Mouse (Mus musculus) urinary bladder, adult 2 months (tissue): ENCODE measurements at regions not wholly inside any gene's neighbourhood (a gene's known extent, or its start where the extent isn't known, plus 50 kb on each side); places are given as distances from the start of the nearest gene placed in this dataset.

ENCODE experiments used
- DNase-seq: peaks from one replicate; pipeline ENCODE4 v3.0.0; 2022; ENCODE audit warnings: low spot score

DNA sequence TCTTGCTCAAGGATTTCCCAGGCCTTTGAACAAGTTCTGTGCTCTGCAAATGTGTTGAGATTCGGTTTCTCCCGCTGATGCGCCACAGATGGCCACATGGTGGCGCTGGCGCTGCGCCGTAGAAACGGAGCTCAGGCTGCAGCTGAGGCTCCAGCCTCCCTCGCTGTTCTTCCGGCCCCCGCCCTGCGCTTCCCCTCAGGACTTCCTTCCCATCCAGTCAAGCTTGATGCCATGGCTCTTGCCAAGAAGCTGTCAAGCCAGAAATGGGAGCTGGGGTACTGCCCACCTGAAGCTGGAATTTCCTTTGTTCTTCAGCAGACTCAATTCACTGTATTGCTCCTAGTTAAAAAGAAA, 263.9 kb downstream of the Mpdz start:
- peak; percentile 75 for DNase-seq

DNA sequence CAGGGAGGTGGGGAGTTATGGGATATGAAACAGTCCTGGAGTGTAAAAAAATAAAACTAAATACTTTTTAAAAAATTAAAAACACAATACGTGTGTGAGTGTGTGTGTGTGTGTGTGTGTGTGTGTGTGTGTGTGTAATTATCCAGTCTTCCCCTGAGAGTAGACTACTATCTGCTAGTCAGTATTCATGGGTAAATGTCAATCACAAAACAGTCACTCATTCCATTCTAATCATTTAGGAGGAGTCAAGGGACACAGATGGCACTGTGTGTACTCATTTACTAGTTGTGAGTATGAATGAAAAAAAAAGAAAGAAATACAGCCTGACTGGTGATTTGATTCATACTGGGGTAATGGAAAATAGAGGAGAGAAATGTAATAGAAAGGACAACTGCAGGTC, 226.5 kb downstream of the Mpdz start:
- DNase-seq: no peak

DNA sequence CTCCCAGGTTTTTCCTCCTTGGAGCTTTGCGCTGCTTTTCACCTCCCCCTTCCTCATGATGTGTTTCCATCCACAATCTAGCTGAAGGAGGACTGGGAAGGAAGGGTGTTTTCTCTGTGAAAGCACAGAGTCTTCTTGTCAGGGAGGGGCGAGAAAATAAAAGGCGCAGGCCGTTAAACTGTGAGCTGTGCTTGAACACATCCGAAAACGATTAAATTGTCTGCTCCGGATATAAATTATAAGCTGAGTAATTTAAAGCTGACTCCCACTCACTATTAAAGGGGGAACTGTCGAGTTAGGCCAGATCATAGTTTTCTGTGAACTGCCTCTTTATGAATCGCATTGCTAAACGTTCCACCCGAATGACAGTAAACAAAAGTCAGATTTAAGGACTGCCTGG, 224.6 kb downstream of the Mpdz start:
- DNase-seq: no peak

DNA sequence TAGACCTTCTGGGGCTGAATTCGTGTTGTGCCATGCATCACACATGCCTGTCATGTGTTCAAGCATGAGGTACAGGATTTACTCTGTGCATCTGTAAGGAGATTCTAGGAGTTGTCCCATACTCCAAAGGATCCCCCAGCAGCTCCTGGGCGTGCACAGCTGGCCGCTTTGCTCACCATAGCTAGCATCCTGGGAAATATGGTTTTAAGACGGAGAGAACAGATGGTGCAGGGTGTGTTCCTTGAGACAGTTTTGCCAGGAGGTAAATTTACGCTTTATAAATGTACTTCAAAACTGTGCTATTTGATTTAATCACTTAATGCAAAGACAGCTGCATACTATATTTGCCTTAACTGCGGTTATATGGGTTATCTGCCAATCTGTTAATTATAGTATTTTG, 220.6 kb downstream of the Mpdz start:
- DNase-seq: no peak

DNA sequence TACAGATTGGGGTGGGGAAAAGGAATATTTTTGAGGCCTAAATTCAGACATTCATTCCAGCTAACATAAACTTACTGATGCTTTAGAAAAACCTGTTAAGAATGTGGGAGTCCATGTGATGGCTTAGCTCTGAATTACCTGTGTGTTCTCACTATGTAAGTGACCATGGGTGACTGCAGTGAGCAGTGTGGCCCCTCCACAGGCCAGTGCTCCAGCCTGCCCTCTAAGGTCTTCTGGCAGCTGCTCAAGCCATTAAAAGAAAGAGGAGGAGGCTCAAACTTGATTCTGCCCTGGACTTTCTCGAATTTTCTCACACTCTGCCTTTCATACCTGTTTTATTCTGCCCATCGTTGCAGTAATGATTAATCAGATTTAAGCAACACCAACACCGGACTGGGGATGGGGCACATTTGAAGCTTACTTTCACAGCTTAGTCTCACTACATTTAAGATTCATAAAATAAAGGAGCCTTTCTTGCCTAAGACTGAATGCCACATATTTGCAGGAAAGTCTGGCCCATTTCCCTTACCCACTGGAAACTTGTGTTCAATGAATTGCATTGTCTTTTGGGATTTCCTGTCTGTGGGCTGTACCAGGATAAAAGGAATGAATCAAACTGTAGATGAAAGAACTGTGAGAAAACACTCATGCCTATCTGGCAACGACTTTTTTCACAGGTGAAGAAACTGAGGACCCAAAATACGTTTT, 220.0 kb downstream of the Mpdz start:
- DNase-seq: no peak
